Comparison of ENCODE assay signal across 15 mouse cellular contexts in the genomic region with DNA sequence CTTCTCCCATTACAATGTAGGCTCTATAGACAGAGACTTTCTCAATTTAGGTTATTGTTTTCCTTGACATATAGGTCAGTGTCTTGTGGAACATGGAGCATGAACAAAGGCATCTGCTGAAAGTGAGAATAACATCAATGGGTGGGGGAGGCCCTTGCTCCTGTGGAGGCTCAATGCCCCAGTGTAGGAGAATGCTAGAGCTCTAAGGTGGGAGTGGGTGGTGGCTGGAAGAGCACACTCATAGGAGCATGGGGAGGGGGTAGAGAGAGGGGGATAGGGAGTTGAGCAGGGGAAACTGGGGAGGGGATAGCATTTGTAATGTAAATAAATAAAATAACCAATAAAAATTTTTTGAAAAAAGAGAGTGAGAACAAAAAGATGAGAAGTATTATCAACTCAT.
"Had no signal": no experiment of that assay in that cellular context is flagged by ENCODE, and none has a peak within 500 bp of the region (broad histone marks: within the 10 kb centered on the region; RNA-seq: fewer than 3 reads in every experiment).

No protein-coding gene starts in this region.

- H3K36me3 ChIP-seq: neural tube, embryonic 13.5 days; neural tube, embryonic 15.5 days; stomach, embryonic 15.5 days had no signal

- H3K9me3 ChIP-seq: neural tube, embryonic 13.5 days; neural tube, embryonic 15.5 days; stomach, embryonic 15.5 days had no signal

- H3K4me1 ChIP-seq: neural tube, embryonic 13.5 days; neural tube, embryonic 15.5 days; stomach, embryonic 15.5 days had no signal

- H3K27me3 ChIP-seq: neural tube, embryonic 13.5 days; neural tube, embryonic 15.5 days; stomach, embryonic 15.5 days had no signal

- H3K27ac ChIP-seq: neural tube, embryonic 13.5 days; neural tube, embryonic 15.5 days; stomach, embryonic 15.5 days; stomach, postnatal 0 days had no signal

- H3K9ac ChIP-seq: neural tube, embryonic 13.5 days; neural tube, embryonic 15.5 days; stomach, embryonic 15.5 days had no signal

- DNase-seq: retina, postnatal 1 day; right cerebral cortex, adult 18-20 months; right cerebral cortex, postnatal 14 days; right cerebral cortex, postnatal 25 days; spleen, adult 18-20 months; thymus, adult 18-20 months; thymus, adult 2 months; thymus, postnatal 14 days; thymus, postnatal 25 days; thymus, postnatal 36 days; thymus, postnatal 4 days had no signal

- H3K4me3 ChIP-seq: neural tube, embryonic 13.5 days; neural tube, embryonic 15.5 days; stomach, embryonic 15.5 days had no signal

- H3K4me2 ChIP-seq: neural tube, embryonic 13.5 days; neural tube, embryonic 15.5 days; stomach, embryonic 15.5 days had no signal
